Mouse (Mus musculus) embryonic facial prominence, embryonic 15.5 days (tissue): ENCODE results near the gene Ifna1. TPM values are rescaled to one million over a fixed set of nuclear protein-coding genes. Genes with fewer than 3 reads are reported as not detected.

Experiments used
- ATAC-seq: fragments of 200-750 bp; cut with Nextera tagmentation; 2 replicates; pipeline ENCODE4 v1.8.0; 2017; ENCODE audit warnings: low read depth, moderate TSS enrichment; ENCODE audit not compliant: insufficient number of reproducible peaks, low FRiP score, low TSS enrichment
- H3K27ac ChIP-seq: fragments of 300-500 bp; sonication (generic); replicated peaks from 2 replicates; pipeline ENCODE4 v1.5.1; 2015; ENCODE audit warnings: mild to moderate bottlenecking, inconsistent platforms
- H3K27me3 ChIP-seq: fragments of 300-500 bp; sonication (generic); 2 replicates; pipeline ENCODE4 v1.6.1; 2015; ENCODE audit warnings: inconsistent platforms
- H3K36me3 ChIP-seq: fragments of 300-500 bp; sonication (generic); 2 replicates; pipeline ENCODE4 v1.6.1; 2015; ENCODE audit warnings: mild to moderate bottlenecking, inconsistent platforms
- H3K4me1 ChIP-seq: fragments of 300-500 bp; sonication (generic); 2 replicates; pipeline ENCODE4 v1.6.1; 2015; ENCODE audit warnings: inconsistent platforms
- H3K4me2 ChIP-seq: fragments of 300-500 bp; sonication (generic); replicated peaks from 2 replicates; pipeline ENCODE4 v1.6.1; 2015; ENCODE audit warnings: mild to moderate bottlenecking, inconsistent platforms
- H3K4me3 ChIP-seq: fragments of 300-500 bp; sonication (generic); replicated peaks from 2 replicates; pipeline ENCODE4 v1.5.1; 2015; ENCODE audit warnings: mild to moderate bottlenecking, inconsistent platforms
- H3K9ac ChIP-seq: fragments of 300-500 bp; sonication (generic); 2 replicates; pipeline ENCODE4 v1.6.1; 2015; ENCODE audit warnings: inconsistent platforms
- H3K9me3 ChIP-seq: fragments of 300-500 bp; sonication (generic); replicated peaks from 2 replicates; pipeline ENCODE4 v1.6.1; 2016; ENCODE audit warnings: inconsistent platforms
- WGBS: fragments of 180-500 bp; shearing (Covaris S2); methylation state at CpG from one replicate; pipeline ENCODE4 v1.1.7; 2015; 5-methylcytosine and 5-hydroxymethylcytosine counted together
- polyA plus RNA-seq: library from polyadenylated mRNA; unstranded; fragments of >200 nt; fragmentation: Nextera tagmentation; extraction: Ambion mirVana; gene quantifications from 2 replicates; pipeline ENCODE4 v1.2.1, GENCODE M21; 2015

The Ifna1 gene
- polyA plus RNA-seq, 1 experiment from 2014 or later: not detected

- Histone ChIP-seq H3K9me3 (no peaks in the 10 kb centered on the region), H3K4me3 (no peak overlapping the region), H3K36me3 (no peaks in the 10 kb centered on the region), H3K27ac (no peak overlapping the region), H3K9ac (no peak overlapping the region), H3K4me2 (no peak overlapping the region), H3K4me1 (no peaks in the 10 kb centered on the region), H3K27me3 (peaks cover 3% of the 10 kb centered on the region; the same call in 1 of the 2 replicates)
- 60% methylated on average over 4 of the region's 4 CpGs for WGBS
- ATAC-seq: no peak
Measured at GRCm38 (mm10) chr4:88875435-88876095, 25.7 kb downstream of the Ifna1 start.

DNA sequence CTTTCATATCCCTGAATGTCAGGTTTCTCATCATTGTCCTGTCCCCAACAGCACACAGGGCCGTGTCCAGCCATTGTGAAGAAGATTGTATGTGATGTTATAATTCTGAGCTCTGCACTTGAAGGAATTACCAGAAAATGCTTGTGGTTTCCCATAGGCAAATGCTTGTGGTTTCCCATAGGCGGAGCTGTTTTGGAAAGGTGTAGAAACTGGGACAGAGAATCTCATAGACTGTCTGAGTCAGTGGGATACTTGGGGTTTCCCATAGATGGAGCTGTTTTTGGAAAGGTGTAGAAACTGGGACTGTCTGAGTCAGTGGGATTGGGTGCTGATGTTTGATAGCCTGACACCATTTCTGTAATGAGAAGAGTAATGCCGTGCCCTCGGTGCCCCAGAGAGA lies 26.6 kb downstream of the Ifna1 start:
- 75% methylated on average over 4 of the region's 4 CpGs for WGBS
- Histone ChIP-seq H3K4me3 (no peak overlapping the region), H3K27ac (no peak overlapping the region), H3K9me3 (no peaks in the 10 kb centered on the region), H3K36me3 (no peaks in the 10 kb centered on the region), H3K27me3 (peaks cover 3% of the 10 kb centered on the region; the same call in 1 of the 2 replicates), H3K9ac (no peak overlapping the region), H3K4me1 (no peaks in the 10 kb centered on the region), H3K4me2 (no peak overlapping the region)
- ATAC-seq: no peak

DNA sequence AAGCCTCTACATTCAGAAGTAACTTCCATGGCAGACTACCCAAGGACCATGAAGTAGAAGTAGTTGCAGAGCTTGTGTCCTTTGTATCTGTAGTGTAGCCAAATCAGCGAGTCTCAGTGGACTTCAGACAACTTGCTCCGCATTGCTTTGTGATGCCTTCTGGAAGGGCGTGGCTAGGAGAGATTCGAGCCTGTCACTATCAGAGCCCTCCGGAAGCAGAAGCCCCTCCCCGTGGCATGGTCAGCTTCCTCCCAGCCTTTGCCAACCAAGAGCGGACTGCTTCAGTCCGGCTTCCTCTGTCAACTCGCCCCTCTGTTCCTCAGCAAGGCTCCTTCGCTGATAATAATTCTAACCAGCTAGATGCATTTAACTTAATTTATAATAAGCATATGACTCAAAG lies 28.4 kb downstream of the Ifna1 start:
- Histone ChIP-seq H3K4me3 (no peak overlapping the region), H3K4me1 (no peaks in the 10 kb centered on the region), H3K27ac (no peak overlapping the region), H3K36me3 (no peaks in the 10 kb centered on the region), H3K9me3 (no peaks in the 10 kb centered on the region), H3K4me2 (no peak overlapping the region), H3K27me3 (no peaks in the 10 kb centered on the region), H3K9ac (no peak overlapping the region)
- WGBS: 41% methylated on average over 10 of the region's 10 CpGs
- no peak for ATAC-seq

DNA sequence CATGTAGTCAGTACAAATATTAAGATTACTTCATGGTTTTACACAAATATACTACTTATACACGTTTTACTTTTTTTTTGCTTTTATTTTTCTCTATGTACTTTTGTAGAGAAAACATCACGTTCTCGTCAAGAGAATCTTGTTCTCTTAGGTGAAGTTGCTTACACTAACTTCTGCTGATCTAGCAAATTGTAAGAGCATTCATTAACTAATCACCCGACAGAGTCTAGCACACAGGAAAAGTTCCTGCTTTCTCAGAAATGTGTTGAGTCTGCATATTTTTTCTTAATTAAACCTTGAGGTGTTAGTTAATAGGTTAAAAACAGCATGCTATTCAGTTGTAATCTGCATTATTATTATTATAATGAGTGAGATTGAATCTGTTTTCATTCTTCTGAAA lies 28.9 kb downstream of the Ifna1 start:
- H3K4me1 ChIP-seq: no peaks in the 10 kb centered on the region
- ATAC-seq: no peak
- no peak overlapping the region for H3K4me2 ChIP-seq
- no peaks in the 10 kb centered on the region for H3K27me3 ChIP-seq
- no peaks in the 10 kb centered on the region for H3K9me3 ChIP-seq
- 74% methylated on average over 4 of the region's 4 CpGs for WGBS
- H3K36me3 ChIP-seq: no peaks in the 10 kb centered on the region
- no peak overlapping the region for H3K9ac ChIP-seq
- H3K4me3 ChIP-seq: no peak overlapping the region
- no peak overlapping the region for H3K27ac ChIP-seq

DNA sequence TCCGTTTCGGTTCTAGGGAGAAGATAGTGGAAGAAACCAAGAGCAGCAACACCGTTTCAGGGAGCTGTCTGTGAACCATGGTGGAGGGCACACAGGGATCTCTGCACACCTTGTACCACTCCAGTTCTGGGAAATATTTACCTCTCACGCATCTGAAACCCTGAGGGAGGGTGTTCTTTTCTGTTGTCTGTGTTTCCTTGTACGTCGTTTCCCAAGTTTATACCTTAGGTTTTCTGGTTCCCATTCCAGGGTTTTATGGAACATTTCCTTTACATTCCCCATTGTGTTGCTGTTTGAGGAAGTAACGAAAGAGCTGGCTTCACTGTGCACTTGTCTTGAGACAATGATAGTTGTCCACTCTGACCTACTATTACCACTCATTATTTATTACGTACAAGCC lies 30.2 kb downstream of the Ifna1 start, which contains the start of gene Ifne:
Gene Ifne, minus strand, starts transcription at position 101 of the 400 bp plus-strand sequence.
- no peaks in the 10 kb centered on the region for H3K4me1 ChIP-seq
- WGBS: 88% methylated on average over 8 of the region's 8 CpGs
- H3K4me3 ChIP-seq: no peak within 1 kb of the TSS
- no peaks in the 10 kb centered on the region for H3K36me3 ChIP-seq
- H3K27me3 ChIP-seq: no peaks in the 10 kb centered on the region
- no peaks in the 10 kb centered on the region for H3K9me3 ChIP-seq
- no peak for ATAC-seq
- no peak within 1 kb of the TSS for H3K9ac ChIP-seq
- H3K4me2 ChIP-seq: no peak within 1 kb of the TSS
- H3K27ac ChIP-seq: no peak within 1 kb of the TSS

- H3K4me2 ChIP-seq: no peak overlapping the region
- H3K9ac ChIP-seq: no peak overlapping the region
- ATAC-seq: no peak
- no peaks in the 10 kb centered on the region for H3K36me3 ChIP-seq
- no peak overlapping the region for H3K27ac ChIP-seq
- H3K4me1 ChIP-seq: no peaks in the 10 kb centered on the region
- no peaks in the 10 kb centered on the region for H3K27me3 ChIP-seq
- no peak overlapping the region for H3K4me3 ChIP-seq
- no peaks in the 10 kb centered on the region for H3K9me3 ChIP-seq
Measured at GRCm38 (mm10) chr4:88888236-88888635, 38.3 kb downstream of the Ifna1 start.

DNA sequence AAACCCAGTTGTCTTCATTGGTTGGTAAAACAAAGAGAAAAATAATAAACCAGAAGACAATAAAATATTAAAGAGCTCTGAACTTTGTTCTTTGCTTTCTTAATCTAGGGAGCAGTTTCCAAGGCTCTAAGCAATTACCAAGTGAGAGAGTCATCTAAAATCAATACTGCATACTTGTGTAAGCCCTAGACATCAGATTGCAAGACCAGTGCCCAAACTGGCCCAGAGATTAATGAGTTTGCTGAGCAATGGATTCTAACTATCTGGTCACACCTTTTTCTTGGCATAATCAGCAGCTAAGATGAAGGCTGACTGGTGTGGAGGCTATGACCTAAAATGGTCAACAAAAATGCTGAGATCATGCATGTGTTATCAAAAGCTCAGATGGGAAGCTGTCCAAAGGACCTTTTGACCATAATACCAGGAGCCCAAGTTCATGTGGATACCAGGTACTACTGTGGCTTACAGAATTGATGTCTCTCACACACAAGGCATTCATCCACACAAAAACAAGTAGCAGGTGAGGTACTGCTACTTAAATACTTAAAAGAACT lies 43.4 kb downstream of the Ifna1 start:
- Histone ChIP-seq H3K36me3 (no peaks in the 10 kb centered on the region), H3K4me1 (no peaks in the 10 kb centered on the region), H3K4me3 (no peak overlapping the region), H3K27ac (no peak overlapping the region), H3K9me3 (no peaks in the 10 kb centered on the region), H3K9ac (no peak overlapping the region), H3K4me2 (no peak overlapping the region), H3K27me3 (no peaks in the 10 kb centered on the region)
- no peak for ATAC-seq

Other genes starting within 250 kb of the Ifna1 start
- gene Ifna12, start 246.7 kb upstream of the Ifna1 start, polyA plus RNA-seq: not detected in 2 replicates
- not detected in 2 replicates for gene C87499, start 215.7 kb upstream of the Ifna1 start, polyA plus RNA-seq
- not detected in 2 replicates for gene Ifna13, start 205.6 kb upstream of the Ifna1 start, polyA plus RNA-seq
- not detected in 2 replicates for gene Ifna16, start 173.2 kb upstream of the Ifna1 start, polyA plus RNA-seq
- not detected in 2 replicates for gene Ifna2, start 166.2 kb upstream of the Ifna1 start, polyA plus RNA-seq
- not detected in 2 replicates for gene Ifnab, start 158.7 kb upstream of the Ifna1 start, polyA plus RNA-seq
- 0.72 and 1.2 TPM in 2 replicates for gene Gm26566, start 128.3 kb upstream of the Ifna1 start, polyA plus RNA-seq
- 90.9 and 93.4 TPM in 2 replicates for gene Klhl9, start 127.6 kb upstream of the Ifna1 start, polyA plus RNA-seq
- gene Gm13271, start 95.2 kb upstream of the Ifna1 start, polyA plus RNA-seq: not detected in 2 replicates
- 0.32 and 0.75 TPM in 2 replicates for gene Gm13283, start 90.0 kb upstream of the Ifna1 start, polyA plus RNA-seq
- gene Gm13290, start 76.3 kb upstream of the Ifna1 start, polyA plus RNA-seq: 0.49 and 0.58 TPM in 2 replicates
- not detected in 2 replicates for gene Gm13289, start 73.2 kb upstream of the Ifna1 start, polyA plus RNA-seq
- gene Gm13272, start 70.2 kb upstream of the Ifna1 start, polyA plus RNA-seq: not detected in 2 replicates
- 0.28 and 0.69 TPM in 2 replicates for gene Ifnz, start 68.0 kb upstream of the Ifna1 start, polyA plus RNA-seq
- gene Gm13276, start 64.4 kb upstream of the Ifna1 start, polyA plus RNA-seq: 1.0 TPM in 1 of 2 replicates, not detected in the other
- not detected in 2 replicates for gene Gm13277, start 61.5 kb upstream of the Ifna1 start, polyA plus RNA-seq
- not detected in 2 replicates for gene Gm13278, start 58.5 kb upstream of the Ifna1 start, polyA plus RNA-seq
- gene Gm13275, start 55.6 kb upstream of the Ifna1 start, polyA plus RNA-seq: not detected in 2 replicates
- gene Gm13279, start 52.7 kb upstream of the Ifna1 start, polyA plus RNA-seq: not detected in 2 replicates
- 1.7 TPM in 2 replicates for gene Gm13285, start 50.4 kb upstream of the Ifna1 start, polyA plus RNA-seq
- not detected in 2 replicates for gene Gm13287, start 46.8 kb upstream of the Ifna1 start, polyA plus RNA-seq
- gene Gm13288, start 44.6 kb upstream of the Ifna1 start, polyA plus RNA-seq: not detected in 2 replicates
- gene Ifna7, start 33.9 kb upstream of the Ifna1 start, polyA plus RNA-seq: not detected in 2 replicates
- gene Ifna11, start 30.1 kb upstream of the Ifna1 start, polyA plus RNA-seq: not detected in 2 replicates
- gene Ifna6, start 22.7 kb upstream of the Ifna1 start, polyA plus RNA-seq: not detected in 2 replicates
- not detected in 2 replicates for gene Ifna5, start 14.6 kb upstream of the Ifna1 start, polyA plus RNA-seq
- not detected in 2 replicates for gene Ifna4, start 8.2 kb upstream of the Ifna1 start, polyA plus RNA-seq
- not detected in 2 replicates for gene Ifne, start 30.1 kb downstream of the Ifna1 start, polyA plus RNA-seq